In genomic region chr11:16663806-16664205, GRCm38 (mm10) we compare ENCODE assay signal across 28 mouse cellular contexts.
DNase-seq lines count a peak whose midpoint lies in the region; ATAC-seq and TF ChIP-seq lines count a peak whose summit lies in the region.
"Had no signal": no experiment of that assay in that cellular context is flagged by ENCODE, and none has a peak within 500 bp of the region (broad histone marks: within the 10 kb centered on the region; RNA-seq: fewer than 3 reads in every experiment).

No protein-coding gene starts in this region.

- no peak for ATAC-seq in stomach, embryonic 14.5 days (ENCODE audit: insufficient number of reproducible peaks, insufficient read depth, low FRiP score, low read depth)
- no peak for ATAC-seq in stomach, postnatal 0 days (ENCODE audit: low FRiP score, low TSS enrichment)
- ATAC-seq: forebrain, embryonic 14.5 days; forebrain, postnatal 0 days; hindbrain, embryonic 16.5 days; Patski had no signal

- H3K36me3 ChIP-seq in stomach, embryonic 14.5 days (ENCODE audit: control insufficient read depth, insufficient read depth, low read length), result no peaks in the 10 kb centered on the region
- no peaks in the 10 kb centered on the region for H3K36me3 ChIP-seq in stomach, postnatal 0 days (ENCODE audit: control insufficient read depth, insufficient read depth, low read length)
- H3K36me3 ChIP-seq: embryonic facial prominence, embryonic 15.5 days; heart, embryonic 12.5 days; heart, embryonic 15.5 days; hindbrain, embryonic 10.5 days; hindbrain, embryonic 13.5 days had no signal

- H3K4me3 ChIP-seq in gastrocnemius, adult 2 months, result no peak overlapping the region
- H3K4me3 ChIP-seq in stomach, embryonic 14.5 days (ENCODE audit: low read depth, low read length), result no peak overlapping the region
- no peak overlapping the region for H3K4me3 ChIP-seq in stomach, postnatal 0 days (ENCODE audit: low read depth, low read length)
- H3K4me3 ChIP-seq: embryonic facial prominence, embryonic 15.5 days; heart, embryonic 12.5 days; heart, embryonic 15.5 days; hindbrain, embryonic 10.5 days; hindbrain, embryonic 13.5 days had no signal

- no peaks in the 10 kb centered on the region for H3K9me3 ChIP-seq in stomach, embryonic 14.5 days (ENCODE audit: control insufficient read depth, low read depth, low read length)
- no peaks in the 10 kb centered on the region for H3K9me3 ChIP-seq in stomach, postnatal 0 days (ENCODE audit: control insufficient read depth, low read length)
- H3K9me3 ChIP-seq: embryonic facial prominence, embryonic 15.5 days; heart, embryonic 12.5 days; heart, embryonic 15.5 days; hindbrain, embryonic 10.5 days; hindbrain, embryonic 13.5 days had no signal

- H3K27ac ChIP-seq in gastrocnemius, adult 2 months, result 0 out of 2 replicates have a peak overlapping the region, but pooled peaks have one; percentile 12
- peak overlapping the region; percentile 15; the same call in 1 of the 2 replicates for H3K27ac ChIP-seq in stomach, embryonic 14.5 days (ENCODE audit: low read length)
- H3K27ac ChIP-seq in stomach, postnatal 0 days (replicated peaks), result no peak overlapping the region
- H3K27ac ChIP-seq: embryonic facial prominence, embryonic 15.5 days; heart, embryonic 15.5 days; hindbrain, embryonic 10.5 days; hindbrain, embryonic 13.5 days had no signal

- no peak overlapping the region for H3K9ac ChIP-seq in stomach, embryonic 14.5 days (replicated peaks; ENCODE audit: low read depth, low read length)
- H3K9ac ChIP-seq in stomach, postnatal 0 days (ENCODE audit: low read length), result no peak overlapping the region
- H3K9ac ChIP-seq: embryonic facial prominence, embryonic 15.5 days; forebrain, postnatal 0 days; heart, embryonic 12.5 days; heart, embryonic 15.5 days; hindbrain, embryonic 13.5 days had no signal

- H3K27me3 ChIP-seq in stomach, embryonic 14.5 days (ENCODE audit: control insufficient read depth, insufficient read depth, low read length), result no peaks in the 10 kb centered on the region
- H3K27me3 ChIP-seq in stomach, postnatal 0 days (ENCODE audit: control insufficient read depth, insufficient read depth, low read length), result no peaks in the 10 kb centered on the region
- H3K27me3 ChIP-seq: embryonic facial prominence, embryonic 15.5 days; heart, embryonic 12.5 days; heart, embryonic 15.5 days; hindbrain, embryonic 13.5 days; Patski had no signal

- 73% methylated on average over 3 of the region's 3 CpGs for WGBS in stomach, embryonic 14.5 days
- WGBS in stomach, postnatal 0 days, result 64% methylated on average over 3 of the region's 3 CpGs

- no peak for TF ChIP-seq EP300 in stomach, postnatal 0 days (optimal IDR thresholded peaks at IDR 0.05)

- no peak for DNase-seq in gastrocnemius, adult 2 months
- no peak for DNase-seq in gastrocnemius, postnatal 10 days
- DNase-seq in stomach, postnatal 0 days (ENCODE audit: low spot score), result no peak
- peak; percentile 63 for DNase-seq in adipocyte (ENCODE audit: low spot score)
- no peak for DNase-seq in kidney, postnatal 4 days
- no peak for DNase-seq in layer of hippocampus, postnatal 25 days (ENCODE audit: extremely low spot score in 1 of 2, low spot score in 1 of 2)
- DNase-seq: adrenal gland, adult 2 months; adrenal gland, postnatal 14 days; cerebellum, adult 11 months; cerebellum, adult 8-10 months; cerebellum, postnatal 10 days; cerebellum, postnatal 36 days; embryo, embryonic 11 days; forebrain, postnatal 0 days; gastrocnemius, postnatal 25 days; heart, adult 18-20 months; heart, postnatal 10 days; heart, postnatal 36 days; kidney, adult 11 months had no signal

- H3K4me1 ChIP-seq in stomach, embryonic 14.5 days (ENCODE audit: control insufficient read depth, insufficient read depth, low read length), result no peaks in the 10 kb centered on the region
- H3K4me1 ChIP-seq in stomach, postnatal 0 days (replicated peaks; ENCODE audit: control insufficient read depth, insufficient read depth), result no peaks in the 10 kb centered on the region
- H3K4me1 ChIP-seq: embryonic facial prominence, embryonic 15.5 days; heart, embryonic 12.5 days; heart, embryonic 15.5 days; hindbrain, embryonic 10.5 days; hindbrain, embryonic 13.5 days had no signal

- H3K4me2 ChIP-seq in stomach, embryonic 14.5 days (replicated peaks; ENCODE audit: low read depth, low read length), result no peak overlapping the region
- H3K4me2 ChIP-seq in stomach, postnatal 0 days (replicated peaks; ENCODE audit: low read depth), result no peak overlapping the region
- H3K4me2 ChIP-seq: embryonic facial prominence, embryonic 15.5 days; heart, embryonic 12.5 days; heart, embryonic 15.5 days; hindbrain, embryonic 13.5 days had no signal

- TF ChIP-seq CTCF in gastrocnemius, adult 2 months (IDR thresholded peaks at IDR 0.05), result no peak
- no peak for TF ChIP-seq CTCF in stomach, postnatal 0 days (IDR thresholded peaks at IDR 0.05; ENCODE audit: low read depth)

- intact Hi-C loops in gastrocnemius, adult 2 months (cut with DNase I), result no loop called here
